Mouse (Mus musculus): ENCODE measurements around the gene Selenos.

DNA sequence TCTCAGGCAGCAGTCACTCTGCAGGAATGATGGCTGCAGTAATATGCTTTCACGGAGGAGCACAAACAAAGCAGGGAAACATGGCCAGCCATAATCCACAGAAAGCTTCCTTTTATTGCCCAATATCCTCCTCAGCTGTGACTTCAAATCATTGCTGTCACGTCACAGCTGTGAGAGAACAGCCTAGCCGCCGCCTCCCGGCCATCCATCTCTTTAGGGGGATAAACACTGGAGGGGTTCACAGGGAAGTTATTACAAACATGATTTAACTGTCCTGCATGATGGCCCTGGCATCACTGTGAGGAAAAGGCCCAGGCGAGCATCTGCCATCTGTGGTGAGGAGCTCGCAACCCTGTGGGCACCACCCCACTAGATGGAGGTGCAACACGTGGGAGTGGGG lies 42.6 kb upstream of the Selenos start:
- no peak for TF ChIP-seq RCOR1 (IDR thresholded peaks at IDR 0.05; ENCODE audit: low read depth, low read length)
- TF ChIP-seq GATA1 (IDR thresholded peaks at IDR 0.05; ENCODE audit: low read depth, low read length): no peak
- TF ChIP-seq TAL1 (IDR thresholded peaks at IDR 0.05; ENCODE audit: low read length): no peak
- no peak for TF ChIP-seq SMC3 (IDR thresholded peaks at IDR 0.05; ENCODE audit: low read depth, low read length)
